Mouse (Mus musculus) kidney, postnatal 10 days (tissue): Measurements from ENCODE around the gene Fhad1.
A peak's percentile ranks its signal among the peaks of the same experiment; 100 is the strongest.

Source experiments
- DNase-seq: peaks from one replicate; pipeline ENCODE4 v3.0.0; 2021; ENCODE audit warnings: mixed read lengths

Fhad1 gene

DNA sequence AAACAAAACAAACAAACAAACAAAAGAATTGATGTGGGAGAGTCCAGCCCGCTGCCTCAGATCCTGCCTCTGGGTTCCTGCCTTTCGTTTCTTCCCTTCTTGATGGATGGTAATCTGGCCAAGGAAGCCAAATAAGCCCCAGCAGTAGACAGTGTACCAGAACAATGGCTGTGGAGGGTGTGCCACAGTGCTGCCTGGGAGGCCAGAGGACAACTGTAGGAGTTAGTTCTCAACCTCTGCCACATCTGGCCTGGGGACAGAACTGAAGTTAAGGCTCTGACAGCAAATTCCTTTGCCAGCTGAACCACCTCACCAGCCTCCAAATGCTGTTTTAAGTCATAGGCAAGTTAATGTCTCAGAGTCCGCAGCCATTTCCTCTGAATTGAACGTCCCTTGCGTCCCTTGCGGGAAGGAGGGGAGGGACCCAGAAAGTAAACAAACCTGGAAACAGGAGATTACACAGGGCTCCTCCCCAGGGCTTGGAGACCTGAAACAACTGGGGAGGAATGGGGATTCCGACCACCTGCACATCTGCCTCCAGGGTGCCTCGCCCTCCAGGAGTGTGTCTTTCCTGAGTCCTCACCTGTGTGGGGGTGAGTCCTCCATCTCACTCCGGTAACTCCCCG is 133.5 kb downstream of the Fhad1 start:
- DNase-seq = no peak

DNA sequence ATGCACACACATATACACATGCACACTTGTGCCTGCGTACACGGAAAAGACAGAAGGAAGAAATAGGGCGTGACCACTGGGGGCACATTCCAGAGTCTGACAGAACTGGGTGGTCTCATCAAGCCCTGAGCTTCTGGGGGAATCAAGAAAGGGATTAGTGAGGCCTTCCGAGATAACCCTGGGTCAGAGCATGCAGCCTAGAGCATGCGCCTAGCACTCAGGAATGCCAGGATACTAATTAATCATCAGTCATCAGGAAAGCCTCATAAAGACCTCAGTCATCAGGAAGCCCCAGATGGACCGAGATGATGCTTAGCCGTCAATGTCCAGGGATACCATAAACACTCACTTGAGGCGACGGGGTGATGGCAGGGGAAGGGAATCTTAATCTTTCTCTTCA is 135.0 kb downstream of the Fhad1 start:
- no peak for DNase-seq

DNA sequence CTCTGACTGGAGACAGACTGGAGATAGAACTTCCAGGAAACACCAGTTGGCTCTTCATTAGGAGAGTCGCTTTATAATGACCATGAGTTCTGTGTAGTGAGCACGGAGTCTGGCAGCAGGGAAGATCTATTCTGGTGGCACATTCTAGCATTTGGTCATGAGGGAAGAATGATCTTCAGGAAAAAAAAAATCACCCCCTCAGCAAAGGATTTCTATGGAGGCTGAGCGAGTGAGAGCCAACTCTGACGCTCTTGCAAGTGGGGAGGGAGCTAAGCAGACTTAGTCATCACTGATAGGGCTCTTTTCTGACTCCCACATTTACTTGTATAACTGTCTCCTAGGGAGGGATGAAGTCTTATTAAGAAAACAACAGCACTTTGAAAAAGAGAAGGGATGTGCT is 135.8 kb downstream of the Fhad1 start:
- no peak for DNase-seq

DNA sequence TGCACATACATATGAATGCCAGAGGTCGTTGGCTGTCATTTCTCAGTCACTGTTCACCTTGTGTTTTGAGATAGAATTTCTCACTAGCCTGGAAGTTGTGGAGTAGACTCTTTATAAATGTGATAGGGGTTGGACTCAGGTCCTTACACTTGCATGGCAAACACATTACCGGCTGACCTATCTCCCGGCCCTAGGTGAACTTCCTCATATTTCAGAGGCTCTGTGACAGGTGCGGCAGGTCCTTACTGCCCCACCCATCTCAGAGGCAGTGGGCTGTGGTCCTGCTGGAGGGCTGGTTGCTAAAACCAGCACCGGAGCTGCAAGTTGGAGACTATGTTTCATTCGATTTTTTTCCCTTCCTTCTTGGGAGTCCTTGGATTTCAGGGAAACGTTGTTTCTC is 136.3 kb downstream of the Fhad1 start:
- DNase-seq = no peak

GRCm38 (mm10) chr4:141875481-141876108 is 139.3 kb downstream of the Fhad1 start:
- no peak for DNase-seq

GRCm38 (mm10) chr4:141874601-141875460 is 140.1 kb downstream of the Fhad1 start, which contains the start of gene Efhd2:
Gene Efhd2 (minus strand): TSS chr4:141874920.
- DNase-seq = peak; percentile 90

- DNase-seq = no peak
Measured at GRCm38 (mm10) chr4:141874111-141874600, 140.7 kb downstream of the Fhad1 start.

- peak; percentile 44 for DNase-seq
Measured at GRCm38 (mm10) chr4:141872977-141873376, 141.9 kb downstream of the Fhad1 start.

GRCm38 (mm10) chr4:141871909-141872308 is 143.0 kb downstream of the Fhad1 start:
- DNase-seq = peak; percentile 38

DNA sequence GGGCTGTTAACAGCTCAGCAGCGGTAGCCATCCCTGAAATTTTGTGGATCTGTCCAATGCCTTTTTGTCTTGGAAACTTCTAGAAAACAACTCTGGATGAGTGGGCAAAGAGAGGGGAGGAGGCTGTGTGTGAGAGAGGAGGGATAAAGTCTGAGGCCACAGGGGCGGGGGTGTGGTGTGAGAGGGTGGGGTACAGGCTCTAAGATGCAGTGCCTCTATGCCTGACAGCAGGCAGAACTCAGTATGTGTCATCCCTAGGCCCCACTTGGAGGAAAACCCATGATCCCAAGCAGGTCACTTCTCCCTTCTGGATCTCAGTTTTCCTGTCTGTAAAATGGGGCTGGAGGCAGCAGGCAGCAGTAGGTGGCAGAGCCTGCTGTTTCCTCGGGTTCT is 143.6 kb downstream of the Fhad1 start:
- no peak for DNase-seq

DNA sequence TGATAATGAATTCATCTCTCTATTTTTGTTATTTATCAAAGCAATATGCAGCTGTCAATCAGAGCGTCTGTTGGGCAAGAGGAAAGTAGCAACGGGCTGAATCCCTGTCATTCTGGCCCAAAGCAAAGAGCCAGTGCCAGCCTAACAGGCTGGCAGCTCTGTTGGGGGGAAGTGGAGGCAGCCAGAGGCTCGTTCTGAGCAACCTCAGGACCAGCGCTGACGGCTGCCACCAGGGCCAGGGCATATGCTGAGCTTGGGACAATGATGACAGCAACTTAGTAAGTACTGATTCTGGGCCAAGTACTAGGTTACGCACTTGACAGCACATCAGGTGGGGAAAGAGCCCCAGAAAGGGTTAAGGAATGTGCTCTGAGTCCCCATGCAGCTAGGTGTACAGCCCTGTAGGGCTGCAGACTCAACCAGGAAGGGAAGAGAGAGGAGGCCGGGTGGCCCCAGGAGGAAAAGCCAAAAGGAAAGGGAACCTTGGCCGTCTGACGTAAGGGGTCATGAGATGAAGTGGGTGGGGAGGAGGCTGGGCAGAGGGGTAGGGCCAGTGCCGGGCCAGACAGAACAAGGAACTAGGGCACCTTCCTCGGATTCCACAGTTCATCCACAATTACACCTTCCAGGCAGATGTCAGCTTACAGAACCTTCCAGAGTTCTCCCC is 144.1 kb downstream of the Fhad1 start:
- DNase-seq = peak; percentile 63

DNA sequence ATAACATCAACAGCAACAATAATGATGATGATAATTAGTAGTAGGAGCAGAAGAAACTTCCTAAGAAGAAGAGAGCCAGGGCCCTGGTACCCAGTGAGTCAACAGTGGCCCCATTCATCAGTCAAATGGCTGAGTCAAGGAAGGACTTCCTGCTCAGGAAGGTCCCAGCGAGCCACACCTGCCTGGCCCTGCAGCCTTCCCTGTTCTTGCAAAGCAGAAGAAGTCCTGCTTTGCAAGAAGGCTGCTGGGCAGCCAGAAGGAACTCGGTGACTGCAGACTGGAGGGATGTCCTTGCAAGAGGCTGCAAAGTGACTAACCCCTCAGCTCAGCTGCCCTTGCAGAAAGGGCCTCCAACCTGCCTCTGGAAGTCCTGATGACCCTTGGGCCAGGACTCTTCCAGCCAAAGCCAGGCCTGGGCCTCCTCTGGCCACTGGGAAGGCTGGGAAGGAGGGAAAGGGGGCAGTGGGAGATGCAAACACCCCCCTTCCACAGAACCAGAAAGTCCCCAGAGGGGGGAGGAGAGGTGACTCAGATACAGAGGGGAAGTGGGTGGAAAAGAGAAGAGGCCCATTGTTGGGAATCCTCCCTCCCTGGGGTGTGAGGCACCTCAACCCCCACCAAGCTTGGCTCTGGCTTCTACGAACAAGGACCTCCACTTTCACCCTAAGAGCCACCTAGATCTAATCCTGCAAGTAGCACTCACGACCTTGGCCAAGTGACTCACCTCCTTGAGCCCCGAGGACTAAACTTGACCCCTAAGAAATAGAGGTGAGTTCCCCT is 145.3 kb downstream of the Fhad1 start:
- DNase-seq = no peak

DNA sequence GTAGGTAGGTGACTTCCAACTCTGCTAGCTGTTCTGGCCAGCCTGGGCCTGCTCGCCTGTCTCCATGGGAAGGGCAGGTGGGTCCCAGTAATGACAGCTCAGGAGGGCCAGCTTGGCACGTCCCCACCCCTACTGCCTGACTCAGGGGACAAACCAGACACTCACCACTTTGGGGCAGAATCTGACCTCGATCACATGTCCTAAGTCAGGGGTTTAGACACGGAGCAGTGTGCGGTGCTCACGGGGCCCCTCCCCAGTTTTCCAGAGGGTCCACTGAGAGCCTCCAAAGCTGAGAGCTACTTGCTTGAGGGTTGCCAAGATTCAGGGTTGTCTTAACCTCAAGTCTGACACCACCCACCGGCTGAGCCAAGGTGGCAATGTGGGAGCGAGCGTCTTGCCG is 146.8 kb downstream of the Fhad1 start:
- no peak for DNase-seq

GRCm38 (mm10) chr4:141867498-141867897 is 147.4 kb downstream of the Fhad1 start:
- peak; percentile 84 for DNase-seq

GRCm38 (mm10) chr4:141866933-141867490 is 147.9 kb downstream of the Fhad1 start:
- peak; percentile 72 for DNase-seq

DNA sequence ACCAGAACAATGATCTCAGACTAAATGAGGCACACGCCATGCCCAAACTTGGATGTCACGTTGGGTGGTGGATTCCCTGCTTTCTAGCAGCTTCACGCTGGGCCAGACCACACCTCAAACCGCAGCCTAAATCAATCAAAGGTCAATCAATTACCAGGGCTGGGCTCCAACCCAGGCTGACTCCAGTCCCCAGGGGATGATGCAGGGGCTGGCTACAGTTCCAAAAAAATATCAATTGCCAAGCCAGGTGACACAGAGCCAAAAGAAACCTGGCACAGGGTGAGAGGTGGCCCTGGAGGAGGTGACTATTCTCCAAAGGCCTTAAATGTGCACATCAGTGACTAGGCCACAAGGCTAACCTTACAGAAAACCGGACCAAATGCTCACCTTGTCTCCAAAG is 149.3 kb downstream of the Fhad1 start:
- no peak for DNase-seq

GRCm38 (mm10) chr4:141865006-141865405 is 149.9 kb downstream of the Fhad1 start:
- no peak for DNase-seq

GRCm38 (mm10) chr4:141864506-141864905 is 150.4 kb downstream of the Fhad1 start:
- no peak for DNase-seq

GRCm38 (mm10) chr4:141863726-141864280 is 151.1 kb downstream of the Fhad1 start:
- no peak for DNase-seq

DNA sequence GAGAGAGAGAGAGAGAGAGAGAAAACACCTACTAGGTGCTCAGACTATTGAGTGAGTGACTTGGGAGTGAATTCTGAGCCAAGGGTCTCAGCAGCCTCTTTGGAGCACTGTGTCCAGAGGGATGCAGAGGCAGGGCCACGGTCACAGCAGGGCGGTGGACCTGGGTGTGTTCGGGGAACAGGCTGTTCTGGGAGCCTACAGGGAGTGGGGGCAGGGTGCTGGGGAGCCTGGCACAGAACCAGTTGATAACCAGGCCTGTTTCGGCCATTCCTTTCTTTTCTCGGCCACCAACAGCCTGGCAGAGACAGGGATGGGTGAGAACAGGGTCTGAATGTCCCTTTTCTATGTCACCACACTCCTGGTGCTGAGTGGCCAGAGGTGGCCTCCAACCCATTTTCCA is 152.0 kb downstream of the Fhad1 start:
- peak; percentile 11 for DNase-seq

- no peak for DNase-seq
Measured at GRCm38 (mm10) chr4:141861591-141862295, 153.1 kb downstream of the Fhad1 start.
